Mouse (Mus musculus): ENCODE results near the gene Taf1d. TPM values are rescaled to one million over a fixed set of nuclear protein-coding genes. Genes with fewer than 3 reads are reported as not detected.

Taf1d gene
- 43.9 and 48.5 TPM in 2 replicates for polyA plus RNA-seq (2015; fragmentation: Nextera tagmentation; extraction: Ambion mirVana)

DNA sequence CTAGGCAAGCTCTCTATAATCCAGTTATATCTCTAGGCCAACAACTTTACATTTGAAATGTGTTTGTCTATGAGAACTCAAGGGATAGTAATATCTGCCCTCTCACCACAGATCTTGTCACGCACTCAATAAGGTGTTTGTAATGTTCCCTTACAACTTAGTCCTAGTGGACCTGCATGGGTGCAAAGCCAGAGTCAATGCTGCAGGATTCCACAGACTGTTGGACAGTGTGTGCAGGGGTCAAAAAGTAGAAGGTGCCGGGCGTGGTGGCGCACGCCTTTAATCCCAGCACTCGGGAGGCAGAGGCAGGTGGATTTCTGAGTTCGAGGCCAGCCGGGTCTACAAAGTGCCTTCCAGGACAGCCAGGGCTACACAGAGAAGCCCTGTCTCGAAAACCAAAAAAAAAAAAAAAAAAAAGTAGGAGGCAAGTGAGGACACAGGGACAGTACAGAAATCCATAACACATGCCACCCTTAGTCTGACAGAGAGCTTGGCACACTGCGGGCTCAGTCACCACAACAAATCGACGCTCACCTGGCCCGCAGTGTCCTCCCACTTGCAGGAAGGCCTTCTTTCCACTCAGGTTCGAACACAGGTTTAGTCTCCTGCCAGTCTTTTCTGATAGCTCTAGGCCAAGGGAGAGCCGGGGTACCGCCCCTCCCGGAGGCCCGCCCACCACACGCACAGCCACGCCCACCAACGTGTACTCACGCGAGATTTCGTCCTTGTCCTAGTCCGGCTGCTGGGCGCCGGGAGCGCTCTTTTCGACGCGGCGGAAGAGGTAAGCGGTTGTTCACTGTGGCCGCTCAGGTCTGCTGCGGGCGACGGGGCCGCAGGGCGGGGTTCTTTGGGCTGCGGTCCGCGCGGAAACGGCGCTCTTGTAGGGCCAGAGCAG, at the start of gene Taf1d:
Gene Taf1d (plus strand): TSS at position 712 of the 895 bp plus-strand sequence.
- Histone ChIP-seq H3K27ac (replicated peaks) (peak within 1 kb of the TSS; percentile 88), H3K4me3 (peak within 1 kb of the TSS; percentile 80), H3K36me3 (peaks cover 24% of the 10 kb centered on the region), H3K27me3 (no peaks in the 10 kb centered on the region), H3K4me2 (peak within 1 kb of the TSS; percentile 87), H3K9ac (peak within 1 kb of the TSS; percentile 78), H3K9me3 (no peaks in the 10 kb centered on the region), H3K4me1 (replicated peaks) (peaks cover 50% of the 10 kb centered on the region)
- 13% methylated on average over 45 of the region's 45 CpGs for WGBS
- ATAC-seq (ENCODE audit: low FRiP score, low read depth): peak; percentile 99

DNA sequence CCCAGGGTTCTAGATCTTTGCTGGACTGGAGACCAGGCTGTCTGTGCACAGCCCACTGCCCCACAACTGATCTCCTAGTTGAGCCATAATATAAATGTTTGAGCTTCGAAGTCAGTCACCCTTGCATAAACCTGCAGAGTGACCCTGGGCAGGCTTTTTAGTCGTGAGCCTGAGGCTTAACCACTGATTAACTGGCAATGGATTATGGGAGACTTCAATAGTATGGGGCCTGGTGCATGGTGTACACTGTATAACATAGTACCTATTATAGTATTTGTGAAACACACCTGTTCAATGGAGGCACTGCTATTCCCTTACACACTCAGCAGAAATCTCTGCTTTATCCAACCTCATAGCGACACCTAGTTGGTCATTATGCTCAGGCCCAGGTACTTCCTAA, 49.8 kb upstream of the Taf1d start:
- WGBS: 85% methylated on average over 3 of the region's 3 CpGs
- H3K4me1 ChIP-seq (replicated peaks): no peaks in the 10 kb centered on the region
- ATAC-seq (ENCODE audit: low FRiP score, low read depth): no peak

DNA sequence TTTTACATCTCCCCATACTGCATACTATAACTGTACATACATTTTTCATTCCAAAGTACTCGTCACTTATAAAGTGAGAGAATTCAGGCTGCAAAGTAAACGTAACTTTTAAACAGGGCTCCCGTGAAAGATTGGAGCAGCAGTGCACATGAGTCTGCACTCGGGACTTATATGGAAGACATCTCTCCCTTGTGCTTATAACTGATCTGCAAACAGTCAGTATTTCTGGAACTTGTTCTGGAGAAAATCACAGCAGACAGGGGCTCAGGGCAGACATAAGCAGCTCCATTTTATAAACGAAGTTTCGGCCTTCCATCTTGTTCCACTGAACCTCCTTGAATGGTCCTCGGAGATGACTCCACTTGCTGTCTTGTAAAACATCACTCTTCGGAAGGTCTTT, 44.0 kb upstream of the Taf1d start:
- Histone ChIP-seq H3K4me2 (no peak overlapping the region), H3K4me1 (replicated peaks) (no peaks in the 10 kb centered on the region), H3K9me3 (no peaks in the 10 kb centered on the region), H3K9ac (no peak overlapping the region), H3K4me3 (no peak overlapping the region), H3K27ac (replicated peaks) (no peak overlapping the region), H3K36me3 (peaks cover 69% of the 10 kb centered on the region), H3K27me3 (no peaks in the 10 kb centered on the region)
- 95% methylated on average over 8 of the region's 8 CpGs for WGBS
- ATAC-seq (ENCODE audit: low FRiP score, low read depth): no peak

More for the DNA sequence above, 49.8 kb upstream of the Taf1d start:
- Histone ChIP-seq H3K27ac (replicated peaks) (no peak overlapping the region), H3K9ac (no peak overlapping the region), H3K36me3 (peaks cover 16% of the 10 kb centered on the region), H3K4me2 (no peak overlapping the region), H3K27me3 (no peaks in the 10 kb centered on the region), H3K4me3 (no peak overlapping the region), H3K9me3 (no peaks in the 10 kb centered on the region)

- no peak for ATAC-seq (ENCODE audit: low FRiP score, low read depth)
- Histone ChIP-seq H3K4me3 (no peak overlapping the region), H3K36me3 (peaks cover 82% of the 10 kb centered on the region), H3K27ac (replicated peaks) (no peak overlapping the region), H3K27me3 (no peaks in the 10 kb centered on the region), H3K9me3 (no peaks in the 10 kb centered on the region), H3K4me1 (replicated peaks) (no peaks in the 10 kb centered on the region), H3K4me2 (no peak overlapping the region), H3K9ac (no peak overlapping the region)
- 95% methylated on average over 10 of the region's 10 CpGs for WGBS
These were observed 42.5 kb upstream of the Taf1d start for GRCm38 (mm10) chr9:15263487-15263886.

DNA sequence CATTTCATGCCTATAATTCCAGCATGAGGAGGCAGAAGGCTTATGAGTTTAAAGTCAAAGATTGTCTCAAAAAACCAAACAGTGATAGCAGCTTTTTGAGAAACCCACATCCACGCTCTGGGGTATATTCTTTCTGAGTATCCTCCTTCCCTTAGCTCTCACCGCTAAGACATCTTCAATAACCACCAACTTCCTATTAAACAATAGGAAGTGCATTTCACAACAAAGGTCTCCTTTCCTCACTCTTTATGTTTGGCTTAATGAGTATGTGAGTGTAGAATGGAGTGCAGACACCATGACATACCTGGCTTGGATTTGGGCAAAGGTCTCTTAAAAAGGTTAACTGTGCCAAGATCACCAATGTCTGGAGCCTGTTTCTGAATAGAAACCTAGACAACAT, 32.0 kb upstream of the Taf1d start:
- Histone ChIP-seq H3K9ac (no peak overlapping the region), H3K4me3 (no peak overlapping the region), H3K4me2 (no peak overlapping the region), H3K4me1 (replicated peaks) (peaks cover 16% of the 10 kb centered on the region), H3K9me3 (no peaks in the 10 kb centered on the region), H3K27ac (replicated peaks) (no peak overlapping the region), H3K27me3 (no peaks in the 10 kb centered on the region), H3K36me3 (peaks cover 76% of the 10 kb centered on the region)
- 96% methylated on average over 2 of the region's 2 CpGs for WGBS
- ATAC-seq (ENCODE audit: low FRiP score, low read depth): no peak

DNA sequence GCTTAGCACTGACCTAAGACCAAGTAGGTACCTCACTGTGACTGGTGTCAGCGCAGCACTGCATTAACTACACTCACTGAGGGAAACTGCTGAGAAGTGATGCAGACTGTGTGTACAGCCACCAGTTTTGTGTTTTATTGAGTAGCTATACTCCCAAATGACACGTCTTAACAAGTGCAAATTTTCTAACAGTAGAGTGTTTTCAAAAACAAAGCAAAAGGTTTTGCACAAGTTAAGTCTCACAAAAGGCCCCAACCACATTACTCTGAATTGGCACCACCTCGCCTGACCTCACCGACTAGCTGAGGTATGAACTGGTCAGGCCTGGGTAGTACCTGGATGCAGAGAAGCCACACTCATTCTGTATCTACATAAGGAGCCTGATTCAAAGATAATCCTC, 29.2 kb upstream of the Taf1d start:
- Histone ChIP-seq H3K36me3 (peaks cover 48% of the 10 kb centered on the region), H3K9ac (no peak overlapping the region), H3K27me3 (no peaks in the 10 kb centered on the region), H3K27ac (replicated peaks) (no peak overlapping the region), H3K4me1 (replicated peaks) (peaks cover 30% of the 10 kb centered on the region), H3K4me2 (no peak overlapping the region), H3K4me3 (no peak overlapping the region), H3K9me3 (no peaks in the 10 kb centered on the region)
- ATAC-seq (ENCODE audit: low FRiP score, low read depth): no peak
- WGBS: 94% methylated on average over 4 of the region's 4 CpGs

GRCm38 (mm10) chr9:15278343-15278742, 27.7 kb upstream of the Taf1d start:
- no peak overlapping the region for H3K4me3 ChIP-seq
- WGBS: 92% methylated on average over 3 of the region's 3 CpGs
- no peak overlapping the region for H3K9ac ChIP-seq
- H3K9me3 ChIP-seq: no peaks in the 10 kb centered on the region
- no peak overlapping the region for H3K27ac ChIP-seq (replicated peaks)
- peak overlapping the region; percentile 73 for H3K4me2 ChIP-seq
- no peak for ATAC-seq (ENCODE audit: low FRiP score, low read depth)
- H3K27me3 ChIP-seq: no peaks in the 10 kb centered on the region
- H3K4me1 ChIP-seq (replicated peaks): peaks cover 30% of the 10 kb centered on the region
- peaks cover 33% of the 10 kb centered on the region for H3K36me3 ChIP-seq

DNA sequence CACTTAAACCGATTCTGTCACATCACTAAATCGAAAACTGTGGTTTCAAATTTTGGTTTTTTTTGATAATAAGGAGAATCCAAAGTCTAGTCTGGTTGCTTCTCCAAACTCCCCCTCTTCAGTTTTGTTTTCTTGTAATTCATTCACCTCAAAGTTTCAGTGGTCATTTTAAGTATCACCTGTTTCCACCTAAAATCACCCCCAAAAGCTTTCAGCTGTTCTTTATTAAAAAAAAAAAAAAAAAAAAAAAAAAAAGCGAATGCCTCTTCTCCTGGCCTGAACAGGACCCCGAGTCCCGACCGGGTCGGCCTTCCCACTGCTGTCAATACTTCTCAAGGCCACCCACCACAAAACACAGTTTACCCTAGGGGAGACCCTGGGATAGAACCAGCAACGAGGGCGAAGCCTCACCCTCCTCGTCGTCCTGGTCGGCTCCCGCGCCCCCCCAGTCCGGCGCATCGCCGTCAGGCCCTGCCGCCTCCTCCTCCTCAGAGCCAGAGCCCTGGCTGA, 26.8 kb upstream of the Taf1d start:
- no peak for ATAC-seq (ENCODE audit: low FRiP score, low read depth)

GRCm38 (mm10) chr9:15279649-15280490, 26.1 kb upstream of the Taf1d start, which contains the start of gene Med17:
Gene Med17 (minus strand): TSS chr9:15279931.
- ATAC-seq (ENCODE audit: low FRiP score, low read depth): peak; percentile 99
- Histone ChIP-seq H3K4me2 (peak within 1 kb of the TSS; percentile 73), H3K36me3 (peaks cover 22% of the 10 kb centered on the region), H3K9ac (peak within 1 kb of the TSS; percentile 100), H3K27ac (replicated peaks) (peak within 1 kb of the TSS; percentile 94), H3K9me3 (no peaks in the 10 kb centered on the region), H3K4me3 (peak within 1 kb of the TSS; percentile 87), H3K4me1 (replicated peaks) (peaks cover 30% of the 10 kb centered on the region), H3K27me3 (no peaks in the 10 kb centered on the region)
- 1% methylated on average over 57 of the region's 57 CpGs for WGBS

More for the DNA sequence above, 26.8 kb upstream of the Taf1d start:
- Histone ChIP-seq H3K27ac (replicated peaks) (peak overlapping the region; percentile 94), H3K4me1 (replicated peaks) (peaks cover 30% of the 10 kb centered on the region), H3K4me2 (peak overlapping the region; percentile 73), H3K36me3 (peaks cover 24% of the 10 kb centered on the region), H3K9me3 (no peaks in the 10 kb centered on the region), H3K27me3 (no peaks in the 10 kb centered on the region), H3K9ac (peak overlapping the region; percentile 100), H3K4me3 (peak overlapping the region; percentile 87)
- WGBS: 10% methylated on average over 19 of the region's 19 CpGs

GRCm38 (mm10) chr9:15280491-15280879, 25.5 kb upstream of the Taf1d start:
- Histone ChIP-seq H3K9ac (peak overlapping the region; percentile 100), H3K36me3 (peaks cover 19% of the 10 kb centered on the region), H3K27me3 (no peaks in the 10 kb centered on the region), H3K4me1 (replicated peaks) (peaks cover 30% of the 10 kb centered on the region), H3K27ac (replicated peaks) (peak overlapping the region; percentile 7; the same call in 1 of the 2 replicates), H3K4me2 (peak overlapping the region; percentile 73), H3K4me3 (peak overlapping the region; percentile 87), H3K9me3 (no peaks in the 10 kb centered on the region)
- 46% methylated on average over 5 of the region's 5 CpGs for whole genome bisulfite sequencing
- ATAC-seq (ENCODE audit: low FRiP score, low read depth): no peak

GRCm38 (mm10) chr9:15285443-15285842, 20.6 kb upstream of the Taf1d start:
- peaks cover 10% of the 10 kb centered on the region for H3K4me1 ChIP-seq (replicated peaks)
- H3K9ac ChIP-seq: no peak overlapping the region
- no peaks in the 10 kb centered on the region for H3K27me3 ChIP-seq
- H3K4me3 ChIP-seq: no peak overlapping the region
- ATAC-seq (ENCODE audit: low FRiP score, low read depth): no peak
- H3K9me3 ChIP-seq: no peaks in the 10 kb centered on the region
- WGBS: 61% methylated on average over 3 of the region's 3 CpGs
- H3K4me2 ChIP-seq: no peak overlapping the region
- no peak overlapping the region for H3K27ac ChIP-seq (replicated peaks)
- peaks cover 12% of the 10 kb centered on the region for H3K36me3 ChIP-seq

- H3K4me2 ChIP-seq: no peak overlapping the region
- no peaks in the 10 kb centered on the region for H3K27me3 ChIP-seq
- no peaks in the 10 kb centered on the region for H3K4me1 ChIP-seq (replicated peaks)
- no peak overlapping the region for H3K9ac ChIP-seq
- no peaks in the 10 kb centered on the region for H3K9me3 ChIP-seq
- H3K36me3 ChIP-seq: peaks cover 18% of the 10 kb centered on the region
- WGBS: 65% methylated on average over 6 of the region's 6 CpGs
- no peak overlapping the region for H3K27ac ChIP-seq (replicated peaks)
- no peak for ATAC-seq (ENCODE audit: low FRiP score, low read depth)
- H3K4me3 ChIP-seq: no peak overlapping the region
These were observed 18.2 kb upstream of the Taf1d start for GRCm38 (mm10) chr9:15287846-15288245.

All from hindbrain, embryonic 15.5 days (tissue).